Mouse (Mus musculus): ENCODE data around the gene Nudc. TPM values are rescaled to one million over a fixed set of nuclear protein-coding genes. Genes with fewer than 3 reads are reported as not detected.

Nudc gene
- polyA plus RNA-seq, 1 experiment, result 77.0 TPM

DNA sequence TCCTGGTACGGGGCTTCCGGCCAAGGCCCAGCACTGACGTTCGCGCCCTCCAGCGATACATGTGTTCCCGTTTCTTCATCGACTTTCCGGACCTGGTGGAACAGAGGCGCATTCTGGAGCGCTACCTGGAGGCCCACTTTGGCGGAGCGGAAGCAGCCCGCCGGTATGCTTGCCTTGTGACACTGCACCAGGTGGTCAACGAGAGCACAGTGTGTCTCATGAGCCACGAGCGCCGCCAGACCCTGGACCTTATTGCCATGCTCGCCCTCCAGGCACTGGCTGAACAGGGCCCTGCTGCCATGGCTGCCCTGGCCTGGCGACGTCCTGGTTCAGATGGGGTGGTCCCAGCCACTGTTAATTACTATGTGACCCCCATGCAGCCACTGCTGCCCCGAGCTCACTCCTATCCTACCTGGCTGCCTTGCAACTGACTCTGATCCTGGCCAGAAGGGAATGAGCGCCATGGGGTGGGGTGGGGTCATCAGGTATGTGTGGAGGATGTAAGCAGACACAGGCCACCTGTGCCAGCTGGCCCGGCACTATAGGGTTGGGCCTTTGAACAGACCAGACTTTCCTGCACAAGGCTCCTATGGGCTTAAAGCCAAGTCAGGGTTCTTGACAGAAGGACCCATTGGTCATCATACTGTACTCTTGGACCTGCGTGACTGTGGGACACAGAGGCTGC lies 59.0 kb downstream of the Nudc start:
- Histone ChIP-seq H3K27ac (replicated peaks; ENCODE audit: low read depth, low read length) (no peak overlapping the region), H3K4me1 (ENCODE audit: control insufficient read depth, insufficient read depth, insufficient read length, low read length) (peaks cover 5% of the 10 kb centered on the region), H3K4me3 (ENCODE audit: insufficient read depth, low read depth, low read length) (no peak overlapping the region)

DNA sequence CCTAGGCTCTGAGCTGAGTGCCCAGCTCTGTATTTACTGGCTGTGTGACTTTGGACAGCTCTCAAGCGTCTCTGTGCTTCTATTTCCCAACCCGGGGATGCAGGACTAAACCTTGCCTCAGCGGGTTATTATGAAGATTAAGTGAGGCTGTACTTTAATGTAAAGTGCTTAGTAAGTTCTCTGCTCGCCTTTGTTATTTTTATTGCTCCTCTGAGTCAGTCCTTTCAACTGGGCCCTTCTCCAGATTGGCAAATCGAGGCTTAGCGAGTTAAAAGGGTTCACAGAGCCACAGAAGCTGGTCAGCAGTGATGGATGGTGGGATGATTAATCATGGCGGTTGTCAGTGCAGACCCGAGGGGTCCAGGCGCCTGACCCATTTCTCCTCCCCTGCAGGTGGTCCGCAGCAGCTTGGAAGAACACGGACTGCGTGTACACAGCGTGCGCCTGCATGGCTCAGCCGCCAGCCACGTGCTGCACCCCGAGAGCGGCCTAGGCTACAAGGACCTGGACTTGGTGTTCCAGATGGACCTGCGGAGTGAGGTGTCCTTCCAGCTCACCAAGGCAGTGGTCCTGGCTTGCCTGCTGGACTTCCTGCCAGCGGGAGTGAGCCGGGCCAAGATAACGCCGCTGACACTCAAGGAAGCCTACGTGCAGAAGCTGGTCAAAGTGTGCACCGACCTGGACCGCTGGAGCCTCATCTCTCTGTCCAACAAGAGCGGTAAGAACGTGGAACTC lies 59.9 kb downstream of the Nudc start:
- Histone ChIP-seq H3K4me3 (ENCODE audit: insufficient read depth, low read depth, low read length) (no peak overlapping the region), H3K27ac (replicated peaks; ENCODE audit: low read depth, low read length) (no peak overlapping the region), H3K4me1 (ENCODE audit: control insufficient read depth, insufficient read depth, insufficient read length, low read length) (peaks cover 5% of the 10 kb centered on the region)

DNA sequence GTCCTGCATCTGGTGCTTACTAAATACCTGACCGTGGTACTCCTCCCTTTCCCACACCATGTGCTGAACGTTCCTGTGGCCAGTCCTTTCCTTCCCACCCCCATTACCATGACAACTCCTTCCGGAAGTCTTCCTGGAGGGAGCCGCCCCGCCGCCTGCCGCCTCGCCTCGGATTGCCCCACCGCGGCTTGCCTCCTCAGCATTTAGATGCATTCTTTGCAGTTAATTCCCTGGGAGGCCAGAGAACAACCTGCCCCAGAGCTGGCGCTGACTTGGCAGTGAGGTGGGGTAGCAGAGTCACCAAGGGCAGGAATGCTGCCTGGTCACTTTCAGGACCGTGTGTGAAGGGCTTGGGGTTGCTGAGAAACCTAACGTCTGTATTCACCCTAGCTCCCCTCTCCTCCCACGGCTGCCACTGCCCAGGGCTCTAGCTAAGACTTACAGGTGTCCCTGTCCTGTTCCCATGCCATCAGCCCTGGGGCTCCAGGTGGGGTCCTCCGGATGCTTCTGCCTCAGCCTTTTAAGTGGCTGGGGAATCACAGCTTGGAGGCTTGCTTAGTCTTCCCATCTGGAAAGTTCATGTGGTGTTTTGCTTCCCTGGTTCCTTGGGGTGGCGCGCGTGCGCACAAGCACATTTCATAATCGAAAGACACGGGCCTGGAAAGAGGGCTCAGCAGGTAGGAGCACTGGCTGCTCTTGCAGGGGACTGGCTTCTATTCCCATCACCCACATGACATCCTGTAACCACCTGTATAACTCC lies 61.4 kb downstream of the Nudc start:
- Histone ChIP-seq H3K27ac (replicated peaks; ENCODE audit: low read depth, low read length) (no peak overlapping the region), H3K4me1 (ENCODE audit: control insufficient read depth, insufficient read depth, insufficient read length, low read length) (peaks cover 6% of the 10 kb centered on the region), H3K4me3 (ENCODE audit: insufficient read depth, low read depth, low read length) (peak overlapping the region; percentile 30)

Other genes with a start within 250 kb of the Nudc start
- 25.6 TPM in 2 replicates for gene Wdtc1, start 192.5 kb downstream of the Nudc start, polyA plus RNA-seq (2012; ENCODE audit: insufficient read depth, insufficient read length, missing spikeins)
- 8.6 and 10.3 TPM in 2 replicates for gene Slc9a1, start 176.3 kb downstream of the Nudc start, polyA plus RNA-seq (2012; ENCODE audit: insufficient read depth, insufficient read length, missing spikeins)
- gene Tent5b, start 65.9 kb downstream of the Nudc start, polyA plus RNA-seq (2012; ENCODE audit: insufficient read depth, insufficient read length, missing spikeins), result 0.44 TPM in 1 of 2 replicates, not detected in the other
- gene Trnp1, start 47.4 kb downstream of the Nudc start, polyA plus RNA-seq (2012; ENCODE audit: insufficient read depth, insufficient read length, missing spikeins), result 1.0 TPM in 1 of 2 replicates, not detected in the other
- not detected in 2 replicates for gene Kdf1, start 27.0 kb downstream of the Nudc start, polyA plus RNA-seq (2012; ENCODE audit: insufficient read depth, insufficient read length, missing spikeins)
- gene Nr0b2, start 7.4 kb upstream of the Nudc start, polyA plus RNA-seq (2012; ENCODE audit: insufficient read depth, insufficient read length, missing spikeins), result not detected in 2 replicates
- 0.96 and 1.5 TPM in 2 replicates for gene Gpatch3, start 28.7 kb upstream of the Nudc start, polyA plus RNA-seq (2012; ENCODE audit: insufficient read depth, insufficient read length, missing spikeins)
- gene Gpn2, start 38.4 kb upstream of the Nudc start, polyA plus RNA-seq (2012; ENCODE audit: insufficient read depth, insufficient read length, missing spikeins), result 8.1 TPM in 2 replicates
- 1.2 and 1.3 TPM in 2 replicates for gene Sfn, start 56.2 kb upstream of the Nudc start, polyA plus RNA-seq (2012; ENCODE audit: insufficient read depth, insufficient read length, missing spikeins)
- 9.4 and 10.6 TPM in 2 replicates for gene Zdhhc18, start 104.2 kb upstream of the Nudc start, polyA plus RNA-seq (2012; ENCODE audit: insufficient read depth, insufficient read length, missing spikeins)
- gene Pigv, start 126.7 kb upstream of the Nudc start, polyA plus RNA-seq (2012; ENCODE audit: insufficient read depth, insufficient read length, missing spikeins), result 4.6 and 5.9 TPM in 2 replicates
- gene Arid1a, start 210.8 kb upstream of the Nudc start, polyA plus RNA-seq (2012; ENCODE audit: insufficient read depth, insufficient read length, missing spikeins), result 13.5 and 18.7 TPM in 2 replicates